Mouse (Mus musculus) kidney, postnatal 0 days (tissue): Measurements from ENCODE around the gene Ppp5c. TPM values are rescaled to one million over a fixed set of nuclear protein-coding genes. Genes with fewer than 3 reads are reported as not detected.

Source experiments
- ATAC-seq: fragments of 200-750 bp; cut with Nextera tagmentation; replicated peaks from 2 replicates; pipeline ENCODE4 v1.8.0; 2017; ENCODE audit warnings: low read depth, moderate number of reproducible peaks, moderate TSS enrichment, moderate library complexity; ENCODE audit not compliant: low FRiP score
- DNase-seq: peaks from one replicate; pipeline ENCODE4 v3.0.0-alpha.2; 2016; ENCODE audit warnings: low spot score
- H3K27ac ChIP-seq: fragments of 300-500 bp; sonication (generic); 2 replicates; pipeline ENCODE4 v1.5.1; 2014; ENCODE audit warnings: mild to moderate bottlenecking
- H3K27me3 ChIP-seq: fragments of 300-500 bp; sonication (generic); 2 replicates; pipeline ENCODE4 v1.6.1; 2014; ENCODE audit warnings: low read length, mixed read lengths; ENCODE audit not compliant: insufficient read depth
- H3K36me3 ChIP-seq: fragments of 300-500 bp; sonication (generic); 2 replicates; pipeline ENCODE4 v1.6.1; 2014; ENCODE audit warnings: low read length, mixed read lengths; ENCODE audit not compliant: insufficient read depth
- H3K4me1 ChIP-seq: fragments of 300-500 bp; sonication (generic); replicated peaks from 2 replicates; pipeline ENCODE4 v1.6.1; 2014; ENCODE audit warnings: antibody characterized with exemption, low read length, mixed read lengths; ENCODE audit not compliant: insufficient read depth
- H3K4me2 ChIP-seq: fragments of 300-500 bp; sonication (generic); 2 replicates; pipeline ENCODE4 v1.6.1; 2014; ENCODE audit warnings: mild to moderate bottlenecking, low read length, moderate library complexity, mixed read lengths
- H3K4me3 ChIP-seq: fragments of 300-500 bp; sonication (generic); replicated peaks from 2 replicates; pipeline ENCODE4 v1.5.1; 2014; ENCODE audit warnings: low read depth, low read length
- H3K9ac ChIP-seq: fragments of 300-500 bp; sonication (generic); 2 replicates; pipeline ENCODE4 v1.6.1; 2014; ENCODE audit warnings: low read depth, low read length
- H3K9me3 ChIP-seq: fragments of 300-500 bp; sonication (generic); replicated peaks from 2 replicates; pipeline ENCODE4 v1.6.1; 2016; ENCODE audit warnings: low read length, inconsistent platforms, mixed read lengths
- CTCF ChIP-seq: IDR thresholded peaks from 2 replicates; pipeline ENCODE4 v1.5.1; 2016; ENCODE audit warnings: antibody characterized with exemption, low read depth, mild to moderate bottlenecking, moderate library complexity
- WGBS: fragments of 180-500 bp; shearing (Covaris S2); extraction: QIAGEN DNeasy Blood & Tissue Kit; methylation state at CpG from one replicate; pipeline ENCODE4 v1.1.7; 2014; 5-methylcytosine and 5-hydroxymethylcytosine counted together
- polyA plus RNA-seq: library from polyadenylated mRNA; unstranded; fragments of >200 nt; fragmentation: Nextera tagmentation; extraction: Ambion mirVana; gene quantifications from 2 replicates; pipeline ENCODE4 v1.2.1, GENCODE M21; 2015

Ppp5c gene
- polyA plus RNA-seq, 1 experiment from 2014 or later: 82.0 TPM

- Histone ChIP-seq H3K4me1 (peaks cover 45% of the 10 kb centered on the region), H3K36me3 (0 out of 2 replicates have a peak, but pooled peaks cover under 1% of the 10 kb centered on the region), H3K27me3 (no peaks in the 10 kb centered on the region), H3K9me3 (no peaks in the 10 kb centered on the region), H3K4me3 (peak within 1 kb of the TSS; percentile 70), H3K27ac (peak within 1 kb of the TSS; percentile 90), H3K9ac (peak within 1 kb of the TSS; percentile 78), H3K4me2 (peak within 1 kb of the TSS; percentile 68)
- ATAC-seq: no peak
- DNase-seq: no peak
- no peak for TF ChIP-seq CTCF
- 91% methylated on average over 5 of the region's 5 CpGs for WGBS
Measured at GRCm38 (mm10) chr7:16992451-16992807, 35.3 kb downstream of the Ppp5c start, which contains the start of gene Ccdc8. TSS of gene Ccdc8 (plus strand) at chr7:16992708.

- DNase-seq: peak; percentile 94
- H3K27me3 ChIP-seq: no peaks in the 10 kb centered on the region
- H3K4me1 ChIP-seq: peaks cover 40% of the 10 kb centered on the region
- H3K4me2 ChIP-seq: peak overlapping the region; percentile 34
- no peaks in the 10 kb centered on the region for H3K36me3 ChIP-seq
- TF ChIP-seq CTCF: 0 out of 2 replicates have a peak, but pooled peaks have one; percentile 1
- H3K27ac ChIP-seq: peak overlapping the region; percentile 90
- peak; percentile 78 for ATAC-seq
- 24% methylated on average over 18 of the region's 18 CpGs for WGBS
- H3K9ac ChIP-seq: 0 out of 2 replicates have a peak overlapping the region, but pooled peaks have one; percentile 35
- no peaks in the 10 kb centered on the region for H3K9me3 ChIP-seq
- H3K4me3 ChIP-seq: no peak overlapping the region
Measured at GRCm38 (mm10) chr7:16991681-16992450, 35.9 kb downstream of the Ppp5c start.

GRCm38 (mm10) chr7:16990006-16990744, 37.5 kb downstream of the Ppp5c start:
- H3K36me3 ChIP-seq: no peaks in the 10 kb centered on the region
- peaks cover 29% of the 10 kb centered on the region for H3K4me1 ChIP-seq
- TF ChIP-seq CTCF: no peak
- H3K4me3 ChIP-seq: no peak overlapping the region
- peak overlapping the region; percentile 66 for H3K27ac ChIP-seq
- WGBS: 24% methylated on average over 15 of the region's 15 CpGs
- DNase-seq (peak; percentile 66), ATAC-seq (no peak)
- H3K4me2 ChIP-seq: no peak overlapping the region
- H3K9me3 ChIP-seq: no peaks in the 10 kb centered on the region
- H3K9ac ChIP-seq: no peak overlapping the region
- no peaks in the 10 kb centered on the region for H3K27me3 ChIP-seq

GRCm38 (mm10) chr7:16988405-16988804, 39.3 kb downstream of the Ppp5c start:
- 26% methylated on average over 3 of the region's 3 CpGs for WGBS
- ATAC-seq (no peak), DNase-seq (peak; percentile 61)
- H3K9me3 ChIP-seq: no peaks in the 10 kb centered on the region
- no peak overlapping the region for H3K9ac ChIP-seq
- H3K4me3 ChIP-seq: no peak overlapping the region
- no peak overlapping the region for H3K4me2 ChIP-seq
- H3K4me1 ChIP-seq: peaks cover 20% of the 10 kb centered on the region
- TF ChIP-seq CTCF: no peak
- no peaks in the 10 kb centered on the region for H3K27me3 ChIP-seq
- no peaks in the 10 kb centered on the region for H3K36me3 ChIP-seq
- no peak overlapping the region for H3K27ac ChIP-seq

GRCm38 (mm10) chr7:16987541-16988149, 40.1 kb downstream of the Ppp5c start:
- Histone ChIP-seq H3K27ac (no peak overlapping the region; the same call in 1 of the 2 replicates), H3K36me3 (no peaks in the 10 kb centered on the region), H3K27me3 (no peaks in the 10 kb centered on the region), H3K4me3 (no peak overlapping the region), H3K9me3 (no peaks in the 10 kb centered on the region), H3K9ac (no peak overlapping the region), H3K4me2 (no peak overlapping the region), H3K4me1 (peaks cover 18% of the 10 kb centered on the region)
- ATAC-seq (no peak), DNase-seq (no peak)
- no peak for TF ChIP-seq CTCF
- WGBS: 29% methylated on average over 7 of the region's 7 CpGs
